Mouse (Mus musculus): ENCODE measurements around the gene Src.
A peak's percentile ranks its signal among the peaks of the same experiment; 100 is the strongest.

Src gene

DNA sequence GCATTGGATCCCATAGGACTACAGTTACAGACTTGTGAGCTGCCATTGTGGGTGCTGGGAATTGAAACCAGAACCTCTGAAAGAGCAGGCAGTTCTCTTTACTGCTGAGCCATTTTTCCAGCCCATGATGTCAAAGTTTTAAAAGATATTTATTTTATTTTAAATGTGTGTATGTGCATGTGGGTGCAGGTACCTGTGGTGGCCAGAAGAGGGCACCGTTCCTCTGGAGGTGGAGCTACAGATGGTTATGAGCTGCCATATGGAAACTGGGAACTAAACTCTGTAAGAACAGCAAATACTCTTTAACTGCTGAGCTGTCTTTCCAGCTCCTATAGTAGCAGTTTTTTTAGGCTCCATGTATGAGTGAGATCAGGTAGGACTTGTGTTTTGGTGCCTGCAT is 23.1 kb downstream of the Src start:
- DNase-seq: no peak

DNA sequence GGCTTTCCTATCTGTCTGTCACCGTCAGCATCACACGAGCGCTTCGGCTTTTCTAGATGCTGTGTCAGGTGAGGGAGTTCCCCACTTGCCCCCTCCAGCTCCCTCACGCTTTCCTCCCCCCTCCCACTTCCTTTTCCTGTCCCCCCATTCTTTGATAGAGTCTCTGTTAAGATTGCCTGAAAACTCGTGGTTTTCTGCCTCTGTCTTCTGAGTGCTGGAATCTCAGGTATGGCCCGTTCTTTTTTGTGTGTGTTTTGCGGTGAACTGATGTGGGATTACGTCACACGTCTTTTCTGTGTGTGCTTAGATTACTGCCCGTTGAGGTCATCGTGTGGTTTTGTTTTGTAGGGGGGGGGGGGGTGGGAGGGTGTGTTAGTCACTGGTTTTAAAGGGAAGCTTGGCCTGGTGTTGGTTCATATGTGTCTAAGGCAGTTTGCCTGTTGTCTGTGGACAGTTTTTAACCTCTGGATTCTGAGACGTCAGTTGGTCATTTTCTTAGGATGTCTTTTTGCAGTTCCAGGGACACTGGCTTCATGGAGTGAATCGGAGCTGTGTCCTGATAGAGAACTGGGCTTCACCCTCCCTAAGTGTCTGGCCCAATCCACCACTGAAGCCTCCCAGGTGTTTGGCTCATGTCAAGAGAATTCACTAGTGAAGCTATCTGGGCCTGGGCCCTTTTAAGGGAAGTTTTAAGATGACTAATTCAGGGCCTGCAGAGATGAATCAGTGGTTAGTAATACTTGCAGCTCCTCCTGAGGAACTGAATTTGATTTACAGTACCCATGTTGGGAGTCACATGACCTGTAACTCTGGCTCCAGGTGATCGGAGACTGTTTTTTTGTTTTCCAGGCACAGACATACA is 29.3 kb downstream of the Src start:
- DNase-seq: no peak

DNA sequence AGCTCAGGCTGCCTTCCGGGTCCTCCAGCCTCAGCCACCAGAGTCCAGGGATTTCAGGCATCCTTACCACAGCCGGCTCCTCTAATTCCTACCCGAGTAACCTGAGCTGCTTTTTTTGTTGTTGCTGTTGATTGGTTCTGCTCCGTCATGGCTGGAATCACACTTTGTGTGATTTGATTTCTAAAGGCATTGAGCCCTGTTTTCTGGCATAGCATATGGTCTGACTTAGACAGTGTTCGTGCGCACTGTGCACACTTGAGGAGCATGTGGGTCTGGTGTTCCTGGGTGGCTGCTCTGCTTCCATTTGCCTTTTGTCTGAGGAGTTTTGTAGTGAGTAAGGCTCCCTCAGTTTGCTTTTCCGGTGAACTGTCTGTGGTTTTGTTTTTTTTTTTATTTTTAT is 30.1 kb downstream of the Src start:
- no peak for DNase-seq

DNA sequence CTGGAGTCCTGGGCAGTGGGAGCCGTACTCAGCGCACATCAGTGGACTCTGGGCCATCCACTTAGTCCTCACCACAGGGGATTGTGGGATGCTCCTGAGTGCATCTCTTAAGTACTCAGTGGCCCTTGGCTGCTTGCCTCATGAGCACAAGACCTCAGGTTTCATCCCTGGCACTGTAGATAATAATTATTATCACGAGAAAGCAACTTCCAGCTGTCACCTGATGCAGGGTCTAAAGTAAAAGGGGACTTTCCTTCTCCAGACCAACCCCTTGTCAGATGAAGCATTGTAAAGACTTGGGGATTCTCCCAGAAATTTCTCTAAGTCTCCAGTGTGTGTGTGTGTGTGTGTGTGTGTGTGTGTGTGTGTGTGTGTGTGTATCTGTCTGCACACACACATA is 32.7 kb downstream of the Src start:
- no peak for DNase-seq

DNA sequence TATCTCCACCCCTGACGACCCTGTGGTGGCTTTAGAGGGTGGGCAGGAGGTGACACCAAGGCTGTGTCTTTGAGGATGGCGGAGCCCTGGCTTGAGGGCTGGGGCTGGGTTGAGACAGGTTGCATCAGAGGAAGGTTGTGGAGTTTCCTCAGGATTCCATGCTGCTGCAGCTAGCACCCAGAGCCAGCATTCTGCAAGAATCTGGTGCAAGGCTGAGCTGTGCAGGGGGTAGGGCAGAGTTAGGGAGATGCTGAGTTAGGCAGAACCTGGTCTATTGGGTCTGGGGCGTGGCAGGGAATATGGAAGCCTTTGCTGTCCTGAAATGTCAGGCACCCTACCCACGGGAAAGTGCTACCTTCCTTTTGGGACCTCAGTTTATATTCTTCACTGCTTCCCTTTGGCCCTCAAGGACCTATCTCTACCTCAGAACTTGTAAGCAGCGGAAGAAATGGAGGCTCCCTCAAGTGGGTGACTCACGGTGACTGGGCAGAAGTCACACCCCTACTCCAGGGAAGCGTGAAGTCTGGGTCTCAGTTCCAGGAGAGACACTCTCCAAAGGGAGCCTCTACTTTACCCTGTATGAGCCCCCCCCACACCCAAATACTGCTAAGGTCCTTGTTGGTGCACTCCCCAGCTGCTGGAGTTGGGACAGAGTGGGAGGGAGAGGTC is 33.3 kb downstream of the Src start:
- no peak for DNase-seq

DNA sequence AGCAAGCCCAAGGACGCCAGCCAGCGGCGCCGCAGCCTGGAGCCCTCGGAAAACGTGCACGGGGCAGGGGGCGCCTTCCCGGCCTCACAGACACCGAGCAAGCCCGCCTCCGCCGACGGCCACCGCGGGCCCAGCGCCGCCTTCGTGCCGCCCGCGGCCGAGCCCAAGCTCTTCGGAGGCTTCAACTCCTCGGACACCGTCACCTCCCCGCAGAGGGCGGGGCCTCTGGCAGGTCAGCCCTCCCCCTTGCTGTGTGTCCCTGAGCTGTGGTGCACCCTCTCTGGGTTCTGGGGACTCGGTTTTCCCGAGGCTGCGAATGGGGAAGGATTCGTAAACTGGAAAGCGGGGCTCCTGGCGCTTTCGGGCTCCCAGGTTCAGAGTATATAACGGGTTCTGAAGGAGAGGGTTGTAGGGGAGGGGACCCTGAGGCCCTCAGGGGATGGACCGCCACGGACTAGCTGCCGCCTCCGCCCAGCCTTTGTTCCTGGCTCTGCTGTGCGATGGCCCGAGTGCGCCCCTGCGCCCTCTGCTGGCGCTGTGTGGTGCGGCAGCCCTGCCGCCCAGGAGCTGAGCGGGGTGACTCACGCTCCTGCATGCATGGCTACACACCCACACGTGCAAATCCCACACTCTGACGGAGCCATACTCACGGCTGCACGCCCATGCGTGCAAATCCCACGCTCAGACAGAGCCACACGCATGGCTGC is 39.0 kb downstream of the Src start:
- DNase-seq: peak; percentile 99

DNA sequence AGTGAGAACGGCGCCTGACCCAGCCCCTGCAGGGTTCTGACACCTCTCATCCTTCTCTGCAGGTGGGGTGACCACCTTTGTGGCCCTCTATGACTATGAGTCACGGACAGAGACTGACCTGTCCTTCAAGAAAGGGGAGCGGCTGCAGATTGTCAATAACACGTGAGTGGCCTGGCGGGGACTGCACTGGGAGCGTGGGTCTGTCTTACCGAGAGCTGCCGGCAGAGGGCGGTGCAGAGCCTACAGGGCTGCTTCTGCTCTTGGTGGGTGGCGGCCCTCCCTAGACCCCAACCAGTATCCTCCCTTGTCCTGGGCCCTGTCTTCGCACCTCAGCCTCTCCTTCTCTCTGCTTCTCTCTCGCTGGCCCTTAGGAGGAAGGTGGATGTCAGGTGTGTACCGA is 40.2 kb downstream of the Src start:
- DNase-seq: peak; percentile 96

DNA sequence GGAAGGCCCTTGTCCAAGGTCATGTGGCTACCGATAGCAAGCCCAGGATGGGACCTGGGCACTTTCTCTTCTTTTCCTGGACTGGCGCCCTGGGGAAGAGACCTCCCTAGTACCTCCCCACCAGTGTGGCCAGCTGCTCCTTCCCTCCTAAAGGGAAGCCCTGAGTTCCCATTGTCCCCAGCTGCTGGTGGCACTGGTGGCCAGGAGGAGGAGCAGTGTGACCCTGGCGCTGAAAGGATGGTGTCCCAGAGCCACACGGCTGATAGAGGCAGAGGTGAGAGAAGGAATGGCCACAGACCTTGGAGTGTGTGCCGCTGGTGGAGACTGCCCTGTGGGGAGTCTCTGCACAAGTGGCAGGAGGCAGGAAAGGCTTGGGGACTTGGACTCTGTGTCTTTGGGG is 41.5 kb downstream of the Src start:
- no peak for DNase-seq

DNA sequence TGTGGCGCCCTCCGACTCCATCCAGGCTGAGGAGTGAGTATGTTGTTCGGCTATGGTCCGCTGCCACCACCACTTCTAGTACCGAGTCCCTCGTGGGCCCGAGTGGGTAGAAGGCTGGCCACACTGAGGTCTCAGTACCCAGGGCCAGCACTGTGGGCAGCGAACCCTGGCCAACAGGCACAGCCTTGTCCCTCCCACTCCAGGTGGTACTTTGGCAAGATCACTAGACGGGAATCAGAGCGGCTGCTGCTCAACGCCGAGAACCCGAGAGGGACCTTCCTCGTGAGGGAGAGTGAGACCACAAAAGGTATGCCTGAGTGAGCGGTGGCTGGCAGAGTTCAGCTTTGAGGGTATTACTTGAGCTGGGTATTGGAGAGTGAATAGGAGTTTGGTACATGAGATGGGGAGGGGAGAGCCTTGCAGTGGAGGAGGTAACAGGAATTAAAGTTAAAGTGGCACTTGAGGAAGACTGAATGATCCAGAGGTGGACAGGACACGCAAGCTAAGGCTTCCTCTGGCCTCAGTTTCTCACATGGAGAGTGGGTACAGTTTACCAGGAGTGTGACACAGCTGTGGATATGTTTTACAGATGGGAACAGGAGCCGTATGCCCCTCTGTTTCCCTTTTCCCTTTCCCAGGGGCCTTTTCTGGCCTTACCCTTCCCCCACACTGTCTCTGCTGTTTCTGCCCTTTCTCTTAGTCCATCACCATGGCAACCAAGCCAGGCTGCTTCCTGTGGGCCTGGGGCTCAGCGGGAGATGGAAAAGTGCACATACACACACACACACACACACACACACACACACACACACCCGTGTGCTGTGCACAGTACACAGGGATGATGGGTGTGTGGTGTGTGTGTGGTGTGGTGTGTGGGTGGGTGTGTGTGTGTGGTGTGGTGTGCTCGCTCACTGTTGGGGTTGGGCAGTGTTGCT is 44.8 kb downstream of the Src start:
- no peak for DNase-seq

DNA sequence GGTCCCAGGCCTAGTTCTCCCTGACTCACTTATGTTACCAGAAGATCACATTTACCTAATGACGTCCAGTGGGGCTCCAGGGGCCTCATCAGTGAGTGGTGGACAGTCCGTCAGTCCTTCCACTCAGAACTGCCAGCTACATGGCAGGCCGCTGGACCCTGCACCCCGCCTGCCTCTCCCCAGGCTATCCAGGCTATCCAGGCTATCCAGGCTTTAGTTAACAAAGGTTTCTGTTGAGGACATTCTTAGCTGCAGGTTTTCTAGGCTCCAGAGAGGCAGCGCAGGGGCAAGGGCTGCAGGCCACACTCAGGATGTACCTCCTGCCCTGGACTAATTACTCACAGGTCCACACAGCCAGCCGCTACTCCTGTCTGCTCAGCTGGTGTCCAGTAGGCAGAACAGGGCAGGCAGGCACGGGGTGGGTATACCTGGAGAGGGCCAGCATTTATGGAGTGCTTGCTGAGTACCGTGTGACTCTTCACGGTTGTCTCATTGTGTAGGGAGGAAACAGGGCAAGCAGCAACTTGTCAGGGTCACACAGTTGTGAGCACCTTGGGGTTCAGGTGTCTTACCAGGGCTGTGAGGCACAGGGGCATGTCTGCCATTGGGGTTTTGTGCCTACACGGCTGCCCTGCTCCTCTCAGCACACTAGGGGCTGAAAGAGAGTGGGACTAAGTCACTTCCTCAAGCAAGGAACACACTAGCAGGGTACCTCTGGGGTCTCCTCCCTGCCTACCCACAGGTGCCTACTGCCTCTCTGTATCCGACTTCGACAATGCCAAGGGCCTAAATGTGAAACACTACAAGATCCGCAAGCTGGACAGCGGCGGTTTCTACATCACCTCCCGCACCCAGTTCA is 45.9 kb downstream of the Src start:
- DNase-seq: no peak

DNA sequence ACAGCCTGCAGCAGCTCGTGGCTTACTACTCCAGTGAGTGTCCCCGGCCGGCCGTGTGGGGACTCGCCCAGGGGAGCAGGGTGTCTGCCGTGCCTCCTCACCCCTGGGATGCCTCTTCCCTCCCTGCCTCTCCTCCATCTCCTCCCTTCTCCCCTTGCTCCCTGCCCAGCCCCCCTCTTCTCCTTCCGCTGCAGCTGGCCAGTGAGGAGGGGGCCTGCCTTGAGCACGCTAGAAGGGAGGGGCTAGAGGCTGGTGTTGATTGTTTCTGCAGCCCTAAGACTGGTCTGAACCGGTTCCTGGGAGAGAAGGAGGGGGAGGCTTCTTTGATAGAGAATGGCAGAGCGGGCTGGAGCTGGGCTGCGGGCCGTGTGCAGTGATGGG is 46.5 kb downstream of the Src start:
- DNase-seq: no peak

DNA sequence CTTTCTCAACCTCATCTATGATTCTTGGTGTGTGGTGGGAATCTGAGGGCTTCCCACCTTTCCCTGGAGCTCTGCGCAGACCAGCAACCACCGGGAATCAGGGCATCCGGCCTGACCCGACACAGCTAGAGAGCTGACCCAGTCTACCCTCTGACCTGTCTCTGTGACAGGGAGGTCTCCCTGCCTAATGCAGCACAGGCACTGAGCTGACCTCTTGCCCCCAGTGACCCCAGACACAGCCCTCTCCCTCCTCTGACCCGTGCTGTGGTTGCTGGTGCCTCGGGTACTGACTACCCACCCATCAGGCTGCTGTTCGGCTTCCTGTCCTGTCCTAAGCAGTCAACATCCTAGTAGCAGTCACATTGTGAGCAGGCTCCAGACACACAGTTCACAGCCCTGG is 48.6 kb downstream of the Src start:
- DNase-seq: no peak

DNA sequence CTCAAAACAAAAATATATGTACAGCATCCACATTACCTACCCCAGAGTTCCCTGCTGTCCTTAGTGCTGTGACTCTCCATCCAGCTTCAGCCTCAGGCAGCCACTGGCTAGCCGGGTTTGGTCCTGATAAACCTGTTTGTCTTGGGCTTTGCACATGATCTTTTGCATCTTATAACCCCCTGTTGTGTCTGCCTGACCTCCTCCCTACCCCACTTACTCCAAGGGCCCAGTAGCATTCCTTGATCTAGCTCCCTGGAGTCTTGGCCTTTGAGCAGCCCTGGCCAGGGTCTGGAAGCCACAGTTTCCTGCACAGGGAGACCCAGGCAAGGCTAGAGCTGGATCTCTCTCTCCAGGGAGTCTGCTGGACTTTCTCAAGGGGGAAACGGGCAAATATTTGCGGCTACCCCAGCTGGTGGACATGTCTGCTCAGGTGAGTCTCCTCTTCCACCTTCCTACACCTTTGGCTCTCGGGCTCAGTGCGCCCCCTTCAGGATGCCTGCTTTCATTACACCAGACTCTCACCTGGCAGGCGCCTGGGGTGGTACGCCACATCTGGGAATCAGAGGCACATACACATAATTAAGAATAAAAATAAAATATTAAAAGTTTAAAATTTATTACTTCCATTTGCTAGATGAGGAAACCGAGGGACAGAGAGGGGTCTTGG is 50.0 kb downstream of the Src start:
- no peak for DNase-seq

DNA sequence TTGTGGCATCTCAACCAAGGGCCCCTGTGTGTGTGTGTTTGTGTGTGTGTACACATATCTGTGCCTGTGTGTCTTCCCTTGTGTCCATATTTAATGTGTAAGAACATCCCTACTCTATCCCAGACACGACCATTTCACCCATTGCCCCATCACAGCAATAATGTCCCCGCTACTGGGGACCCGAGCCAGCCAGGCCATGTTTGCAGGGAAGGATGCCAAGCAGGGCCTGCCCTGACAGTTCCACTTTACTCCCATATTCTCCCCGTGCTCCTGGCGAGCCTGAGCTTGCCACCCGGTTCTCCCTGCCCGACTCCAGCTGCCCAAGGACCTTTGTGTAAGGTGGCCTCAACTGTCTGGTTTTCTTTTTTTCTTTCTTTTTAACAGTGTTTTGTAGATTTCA is 53.0 kb downstream of the Src start:
- no peak for DNase-seq

DNA sequence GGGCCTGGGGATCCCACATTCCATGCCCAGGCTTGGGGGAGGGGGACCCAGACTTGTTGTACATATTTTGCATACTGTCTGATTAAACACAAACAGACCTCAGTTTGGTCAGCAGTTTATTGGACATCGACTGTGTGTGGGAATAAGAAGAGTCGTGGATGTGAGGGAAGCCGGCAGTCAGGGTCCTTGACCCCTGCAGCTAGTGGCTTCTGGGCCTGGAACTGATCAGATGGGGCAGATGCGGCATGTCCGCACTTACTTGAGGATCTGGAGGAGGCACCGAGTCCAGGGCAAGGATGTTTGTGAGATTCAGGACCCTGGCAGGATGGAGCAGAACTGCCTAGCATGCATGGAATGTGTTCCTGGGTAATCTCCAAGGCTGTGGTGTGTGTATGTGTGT is 53.5 kb downstream of the Src start:
- DNase-seq: no peak

DNA sequence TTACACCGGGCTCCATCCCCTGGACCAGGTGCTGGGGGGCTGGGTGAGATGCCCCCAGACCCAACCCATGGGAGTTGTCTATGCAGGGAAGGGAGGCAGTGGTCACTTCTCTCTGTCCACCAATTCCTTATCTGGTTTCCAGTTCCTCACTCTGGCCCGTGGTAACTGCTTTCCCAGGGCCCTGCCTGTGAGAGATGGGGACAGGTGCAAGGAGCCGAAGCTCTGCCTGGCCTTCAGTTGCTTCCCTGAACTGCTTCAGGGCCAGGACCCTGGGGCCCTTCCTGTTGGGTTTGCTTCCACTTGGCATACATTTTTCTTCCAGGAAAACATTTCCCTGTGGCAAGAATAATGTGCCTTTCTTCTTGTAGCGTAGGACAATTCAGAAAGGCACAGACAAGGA is 54.2 kb downstream of the Src start:
- DNase-seq: no peak

DNA sequence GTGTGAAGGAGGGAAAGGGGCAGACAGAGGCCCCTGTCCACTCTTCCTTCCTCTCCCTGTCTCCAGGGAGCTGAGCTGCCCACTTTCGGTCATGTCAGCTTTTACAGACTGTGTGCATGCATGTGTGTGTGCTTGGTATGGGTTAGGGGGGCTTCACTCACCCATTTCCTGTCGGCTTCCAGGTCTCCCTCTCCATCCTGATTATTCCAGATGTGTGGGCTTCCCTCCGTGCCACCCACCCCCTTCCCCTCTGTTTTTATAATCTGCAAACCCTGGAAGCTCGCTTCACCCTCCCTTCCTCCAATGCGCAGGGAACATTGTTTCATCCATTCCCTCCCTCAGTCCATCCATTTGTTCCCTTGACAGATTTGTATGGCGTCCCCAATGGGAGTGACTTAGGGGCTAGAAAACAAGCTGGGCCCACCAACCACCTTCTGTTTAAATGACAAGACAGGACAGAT is 56.1 kb downstream of the Src start:
- DNase-seq: no peak

DNA sequence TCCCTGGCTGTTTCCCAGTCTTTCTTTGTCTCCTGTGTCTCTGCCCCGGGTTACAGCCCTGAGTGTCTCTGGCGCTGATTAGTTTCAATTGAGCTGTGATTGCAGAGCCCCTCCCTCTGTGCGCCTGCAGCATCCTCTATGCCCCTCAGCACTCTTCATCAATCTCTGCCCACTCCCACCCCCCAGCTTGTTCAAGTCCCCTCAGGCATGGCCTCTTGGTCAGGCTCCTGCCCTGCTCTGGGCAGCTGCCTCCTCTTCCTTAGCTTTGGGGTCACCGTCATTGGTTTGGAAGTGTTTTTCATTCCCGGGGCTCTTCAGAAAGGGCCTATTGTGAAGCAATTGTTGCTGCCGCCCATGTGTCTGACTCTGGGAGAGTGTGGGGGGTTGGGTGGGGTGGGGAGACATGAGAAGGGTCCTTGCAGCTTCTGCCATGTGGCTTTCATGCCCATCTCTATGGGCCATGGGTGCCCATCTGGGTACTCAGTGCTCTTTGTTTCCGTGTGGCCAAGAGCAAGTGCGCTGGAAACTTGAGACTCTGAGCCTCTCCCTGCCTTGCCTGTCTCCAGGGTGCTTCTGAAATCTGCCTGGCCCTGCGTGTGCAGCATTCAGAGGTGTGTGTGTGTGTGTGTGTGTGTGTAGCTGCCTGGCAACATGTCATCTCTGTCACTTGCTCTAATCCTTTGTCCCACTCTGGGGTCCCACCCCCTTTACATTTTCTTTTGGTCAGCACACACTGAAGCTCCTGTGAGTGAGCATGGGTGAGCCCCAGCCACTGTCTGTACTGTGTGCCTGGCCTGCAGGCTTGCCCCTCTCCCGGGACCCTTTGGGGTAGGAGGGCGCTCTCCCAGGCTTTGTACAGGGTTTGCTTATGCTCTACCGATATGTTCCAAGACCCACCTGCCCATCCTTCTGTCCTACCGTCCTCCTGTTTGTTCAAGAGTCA is 57.5 kb downstream of the Src start:
- no peak for DNase-seq

DNA sequence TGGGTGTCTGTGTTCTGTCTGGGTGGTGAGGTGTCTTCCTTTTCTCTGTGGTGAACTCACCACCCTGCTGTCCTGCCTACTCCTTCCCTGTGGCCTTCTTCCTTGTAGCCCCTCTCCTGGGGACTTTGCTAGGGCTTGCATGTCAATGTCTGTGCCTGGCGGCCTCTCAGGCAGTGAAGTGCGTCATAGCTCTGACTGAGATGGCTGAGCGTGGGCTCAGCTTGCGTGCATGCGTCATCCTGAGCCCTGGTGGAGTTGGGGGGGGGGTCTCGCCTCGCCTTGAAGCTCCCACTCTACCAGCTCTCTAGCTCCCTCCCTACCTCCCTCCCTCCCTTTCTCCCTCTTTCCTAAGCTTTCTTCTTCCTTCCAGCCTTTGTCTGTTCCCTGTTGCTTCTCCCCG is 60.4 kb downstream of the Src start:
- DNase-seq: no peak
